Mouse (Mus musculus) cerebellum, adult 2 months (tissue): Measurements from ENCODE around the gene Armc12. TPM values are rescaled to one million over a fixed set of nuclear protein-coding genes. Genes with fewer than 3 reads are reported as not detected.
A peak's percentile ranks its signal among the peaks of the same experiment; 100 is the strongest.

Source experiments
- DNase-seq, 2 experiments: peaks; one replicate each; pipeline ENCODE4 v3.0.0; 2021
- H3K27ac ChIP-seq: fragments of 200-500 bp; 2 replicates; pipeline ENCODE4 v1.5.1; 2012; ENCODE audit warnings: low read length, control low read depth, inconsistent platforms; ENCODE audit not compliant: insufficient read depth
- H3K27me3 ChIP-seq: fragments of 200-500 bp; 2 replicates; pipeline ENCODE4 v1.6.1; 2012; ENCODE audit warnings: inconsistent platforms, mild to moderate bottlenecking, low read length, moderate library complexity; ENCODE audit not compliant: control insufficient read depth, insufficient read depth
- H3K4me1 ChIP-seq: fragments of 200-500 bp; 2 replicates; pipeline ENCODE4 v1.6.1; 2011; ENCODE audit warnings: low read length; ENCODE audit not compliant: control insufficient read depth, insufficient read depth
- H3K4me3 ChIP-seq: fragments of 200-500 bp; replicated peaks from 2 replicates; pipeline ENCODE3; 2011; ENCODE audit warnings: mild to moderate bottlenecking, low read depth, low read length, control low read depth; ENCODE audit not compliant: insufficient read depth
- CTCF ChIP-seq: fragments of 200-500 bp; IDR thresholded peaks from 2 replicates; pipeline ENCODE4 v1.5.1; 2011; ENCODE audit warnings: low read depth, mild to moderate bottlenecking, control low read depth, low read length, moderate library complexity, borderline replicate concordance; ENCODE audit not compliant: insufficient read depth
- POLR2A ChIP-seq: fragments of 200-500 bp; IDR thresholded peaks from 2 replicates; pipeline ENCODE4 v1.6.1; 2011; ENCODE audit warnings: low read length, control low read depth, borderline replicate concordance; ENCODE audit not compliant: insufficient read depth
- WGBS: fragments of 180-500 bp; shearing (Covaris S2); methylation state at CpG from one replicate; pipeline ENCODE4 v1.1.7; 2018; 5-methylcytosine and 5-hydroxymethylcytosine counted together
- polyA plus RNA-seq: library from polyadenylated mRNA; depleted of rRNA; stranded (reverse); fragments of >200 nt; gene quantifications from 2 replicates; pipeline ENCODE4 v1.2.3, GENCODE M21; 2012; rRNA removed

Gene Armc12
- polyA plus RNA-seq, 1 experiment, result not detected

GRCm38 (mm10) chr17:28571868-28572267 is 41.3 kb downstream of the Armc12 start:
- Histone ChIP-seq H3K4me1 (no peaks in the 10 kb centered on the region), H3K4me3 (no peak overlapping the region), H3K27me3 (no peaks in the 10 kb centered on the region), H3K27ac (no peak overlapping the region)
- WGBS, result 72% methylated on average over 3 of the region's 3 CpGs
- TF ChIP-seq CTCF (no peak), POLR2A (no peak)
- no peak for DNase-seq

- Histone ChIP-seq H3K27ac (no peak overlapping the region), H3K4me1 (no peaks in the 10 kb centered on the region), H3K27me3 (no peaks in the 10 kb centered on the region), H3K4me3 (no peak overlapping the region)
- DNase-seq, result no peak
- TF ChIP-seq POLR2A (no peak), CTCF (no peak)
- 75% methylated on average over 7 of the region's 7 CpGs for WGBS
Observed at GRCm38 (mm10) chr17:28572521-28572920, 41.9 kb downstream of the Armc12 start.

GRCm38 (mm10) chr17:28572941-28573340 is 42.3 kb downstream of the Armc12 start:
- WGBS, result 80% methylated on average over 6 of the region's 6 CpGs
- Histone ChIP-seq H3K4me1 (no peaks in the 10 kb centered on the region), H3K27me3 (no peaks in the 10 kb centered on the region), H3K27ac (no peak overlapping the region), H3K4me3 (no peak overlapping the region)
- TF ChIP-seq POLR2A, result no peak
- TF ChIP-seq CTCF, result no peak
- DNase-seq, result no peak

DNA sequence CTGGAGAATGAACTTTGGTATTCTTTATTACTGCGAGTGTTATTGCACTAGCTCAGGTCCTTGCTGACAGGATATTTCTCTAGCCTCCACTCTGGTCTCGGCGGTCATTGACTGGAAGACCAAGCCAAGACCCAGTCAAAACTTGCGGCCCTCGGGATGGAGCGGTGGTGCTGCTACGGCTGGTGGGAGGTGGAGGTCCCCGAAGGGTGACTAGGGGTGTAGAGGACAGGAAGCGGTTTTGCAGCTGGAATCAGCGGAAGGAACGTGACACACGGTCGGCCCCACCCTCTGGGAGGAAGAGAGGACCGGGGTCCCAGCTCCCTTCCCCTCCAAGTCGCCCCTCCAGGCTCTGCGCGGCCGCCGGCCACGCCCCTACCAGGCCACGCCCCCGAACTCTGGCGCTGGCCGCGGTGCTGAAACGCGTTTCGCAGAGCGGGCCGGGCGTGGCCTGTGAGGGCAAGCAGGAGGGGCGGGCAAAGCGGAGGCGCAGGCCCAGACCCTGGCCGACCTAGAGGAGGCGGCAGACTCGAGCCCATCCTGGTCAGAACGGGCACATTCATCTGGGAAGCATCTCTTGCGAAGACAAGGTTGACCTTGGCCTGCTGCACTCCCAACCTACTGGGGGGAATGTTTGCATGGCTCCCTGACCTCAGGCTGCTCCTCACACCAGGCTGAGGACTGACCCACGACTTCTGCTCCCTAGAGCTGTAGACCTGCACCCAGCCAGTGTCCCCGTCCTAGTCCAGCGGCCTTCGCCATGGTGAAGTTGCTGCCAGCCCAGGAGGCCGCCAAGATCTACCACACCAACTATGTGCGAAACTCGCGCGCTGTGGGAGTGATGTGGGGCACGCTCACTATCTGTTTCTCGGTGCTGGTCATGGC is 44.9 kb downstream of the Armc12 start, which contains the start of gene Lhfpl5:
Lhfpl5 (plus strand) TSS at position 398 of the 882 bp plus-strand sequence.
- Histone ChIP-seq H3K27ac (no peak within 1 kb of the TSS), H3K4me1 (no peaks in the 10 kb centered on the region), H3K4me3 (peak within 1 kb of the TSS; percentile 54), H3K27me3 (no peaks in the 10 kb centered on the region)
- TF ChIP-seq POLR2A (no peak), CTCF (no peak)
- peak; percentile 32 to 46 for DNase-seq
- 18% methylated on average over 50 of the region's 50 CpGs for WGBS

DNA sequence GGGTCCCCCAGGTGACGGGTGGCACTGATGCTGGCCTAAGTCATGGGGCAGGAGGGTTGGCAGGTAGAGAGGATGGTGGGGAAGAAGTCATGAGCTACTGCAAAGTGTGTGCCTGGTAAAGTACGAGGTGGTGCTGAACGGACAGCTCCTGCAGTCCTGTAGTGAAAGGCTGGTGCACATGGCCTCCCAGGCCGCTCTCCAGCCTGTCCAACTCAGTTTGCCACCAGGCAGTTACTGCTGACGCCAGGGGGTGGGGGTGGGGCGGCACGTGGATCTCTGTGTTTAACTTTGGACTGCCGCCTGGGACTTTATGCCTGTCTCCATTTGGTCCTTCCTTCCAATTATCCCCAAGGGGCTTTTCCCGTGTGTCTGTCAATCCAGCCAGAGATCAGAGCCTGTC is 49.8 kb downstream of the Armc12 start:
- WGBS, result 12% methylated on average over 9 of the region's 9 CpGs
- no peaks in the 10 kb centered on the region for H3K27me3 ChIP-seq
- no peak overlapping the region for H3K4me3 ChIP-seq
- H3K4me1 ChIP-seq, result no peaks in the 10 kb centered on the region
- DNase-seq, result no peak
- TF ChIP-seq POLR2A, result no peak
- no peak for TF ChIP-seq CTCF
- H3K27ac ChIP-seq, result no peak overlapping the region

DNA sequence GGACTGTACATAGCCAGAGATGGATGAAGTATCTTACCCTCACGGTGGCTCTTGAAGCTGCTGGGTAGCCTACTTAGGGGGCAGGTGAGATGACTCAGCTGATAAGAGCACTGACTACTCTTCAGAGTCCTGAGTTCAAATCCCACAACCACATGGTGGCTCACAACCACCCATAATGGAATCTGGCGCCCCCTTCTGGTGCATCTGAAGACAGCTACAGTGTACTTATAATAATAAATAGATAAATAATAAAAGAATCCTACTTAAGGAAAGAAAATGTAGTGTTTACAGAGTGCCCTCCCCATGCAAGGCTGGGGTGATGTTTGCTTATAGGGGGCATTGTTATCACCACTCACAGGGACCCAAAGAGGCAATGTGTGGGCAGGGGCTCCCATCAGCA is 50.5 kb downstream of the Armc12 start:
- H3K4me3 ChIP-seq, result no peak overlapping the region
- no peak overlapping the region for H3K27ac ChIP-seq
- no peaks in the 10 kb centered on the region for H3K27me3 ChIP-seq
- TF ChIP-seq CTCF (no peak), POLR2A (no peak)
- H3K4me1 ChIP-seq, result no peaks in the 10 kb centered on the region
- DNase-seq, result no peak
- WGBS, result 52% methylated on average over 2 of the region's 2 CpGs

GRCm38 (mm10) chr17:28586509-28586908 is 55.9 kb downstream of the Armc12 start:
- H3K4me3 ChIP-seq, result no peak overlapping the region
- 66% methylated on average over 3 of the region's 3 CpGs for WGBS
- no peaks in the 10 kb centered on the region for H3K27me3 ChIP-seq
- TF ChIP-seq CTCF (no peak), POLR2A (no peak)
- H3K4me1 ChIP-seq, result no peaks in the 10 kb centered on the region
- no peak overlapping the region for H3K27ac ChIP-seq
- DNase-seq, result no peak

GRCm38 (mm10) chr17:28588591-28588990 is 58.0 kb downstream of the Armc12 start:
- Histone ChIP-seq H3K27me3 (no peaks in the 10 kb centered on the region), H3K4me1 (no peaks in the 10 kb centered on the region), H3K27ac (no peak overlapping the region), H3K4me3 (no peak overlapping the region)
- no peak for DNase-seq
- TF ChIP-seq CTCF, result no peak
- no peak for TF ChIP-seq POLR2A
- 85% methylated on average over 2 of the region's 2 CpGs for WGBS

Other genes with a start within 250 kb of the Armc12 start
- 16.5 and 18.4 TPM in 2 replicates for gene Fance, start 217.3 kb upstream of the Armc12 start, polyA plus RNA-seq
- gene Rpl10a, start 202.3 kb upstream of the Armc12 start, polyA plus RNA-seq, result 808 and 827 TPM in 2 replicates
- gene Tead3, start 180.0 kb upstream of the Armc12 start, polyA plus RNA-seq, result 2.3 and 3.2 TPM in 2 replicates
- 0.29 TPM in 1 of 2 replicates, not detected in the other for gene Tulp1, start 165.6 kb upstream of the Armc12 start, polyA plus RNA-seq
- 8.6 and 8.9 TPM in 2 replicates for gene Fkbp5, start 13.3 kb upstream of the Armc12 start, polyA plus RNA-seq
- not detected in 2 replicates for gene Clpsl2, start 18.6 kb downstream of the Armc12 start, polyA plus RNA-seq
- 0.28 TPM in 1 of 2 replicates, not detected in the other for gene Clps, start 30.0 kb downstream of the Armc12 start, polyA plus RNA-seq
- gene Lhfpl5, start 44.8 kb downstream of the Armc12 start, polyA plus RNA-seq, result 17.8 and 20.4 TPM in 2 replicates
- gene Srpk1, start 91.9 kb downstream of the Armc12 start, polyA plus RNA-seq, result 45.9 and 47.5 TPM in 2 replicates
- gene Slc26a8, start 159.4 kb downstream of the Armc12 start, polyA plus RNA-seq, result 4.9 and 5.5 TPM in 2 replicates
- 114 and 116 TPM in 2 replicates for gene Mapk14, start 160.5 kb downstream of the Armc12 start, polyA plus RNA-seq
- gene AC170998.1, start 195.3 kb downstream of the Armc12 start, polyA plus RNA-seq, result 1.0 and 2.0 TPM in 2 replicates
- 5.6 TPM in 2 replicates for gene Mapk13, start 238.5 kb downstream of the Armc12 start, polyA plus RNA-seq